Mouse (Mus musculus): ENCODE measurements at regions not wholly inside any gene's neighbourhood (a gene's known extent, or its start where the extent isn't known, plus 50 kb on each side); places are given as distances from the start of the nearest gene placed in this dataset.

GRCm38 (mm10) chr7:113010150-113010549 is 56.4 kb downstream of the Rassf10 start:
- no peak for DNase-seq

- DNase-seq: peak; percentile 10 to 25
These were observed 63.5 kb downstream of the Rassf10 start for GRCm38 (mm10) chr7:113017092-113017755.

- no peak for DNase-seq
These were observed 67.7 kb downstream of the Rassf10 start for GRCm38 (mm10) chr7:113021412-113021811.

GRCm38 (mm10) chr7:113022516-113022915 is 68.8 kb downstream of the Rassf10 start:
- DNase-seq: no peak

GRCm38 (mm10) chr7:113025758-113026157 is 72.0 kb downstream of the Rassf10 start:
- DNase-seq: no peak

GRCm38 (mm10) chr7:113026290-113027075 is 72.7 kb downstream of the Rassf10 start:
- DNase-seq: no peak

GRCm38 (mm10) chr7:113027125-113027801 is 73.5 kb downstream of the Rassf10 start:
- DNase-seq: no peak

GRCm38 (mm10) chr7:113030053-113030752 is 76.4 kb downstream of the Rassf10 start:
- no peak for DNase-seq

- no peak for DNase-seq
These were observed 82.0 kb downstream of the Rassf10 start for GRCm38 (mm10) chr7:113035751-113036150.

GRCm38 (mm10) chr7:113037825-113038613 is 84.3 kb downstream of the Rassf10 start:
- no peak for DNase-seq

GRCm38 (mm10) chr7:113038906-113039671 is 85.3 kb downstream of the Rassf10 start:
- DNase-seq: no peak

- peak in 1 of 2 experiments; percentile 20 for DNase-seq
These were observed 91.9 kb downstream of the Rassf10 start for GRCm38 (mm10) chr7:113045613-113046159.

GRCm38 (mm10) chr7:113046406-113046805 is 92.6 kb downstream of the Rassf10 start:
- no peak for DNase-seq

- DNase-seq: no peak
These were observed 93.8 kb downstream of the Rassf10 start for GRCm38 (mm10) chr7:113047583-113047982.

GRCm38 (mm10) chr7:113048097-113048795 is 94.5 kb downstream of the Rassf10 start:
- DNase-seq: no peak

GRCm38 (mm10) chr7:113049440-113049839 is 95.7 kb downstream of the Rassf10 start:
- no peak for DNase-seq

- DNase-seq: no peak
These were observed 99.2 kb downstream of the Rassf10 start for GRCm38 (mm10) chr7:113052952-113053351.

- peak in 1 of 2 experiments; percentile 50 for DNase-seq
These were observed 102.7 kb downstream of the Rassf10 start for GRCm38 (mm10) chr7:113056421-113056820.

GRCm38 (mm10) chr7:113059211-113059966 is 105.6 kb downstream of the Rassf10 start:
- DNase-seq: peak; percentile 42 to 67

GRCm38 (mm10) chr7:113059967-113060284 is 106.2 kb downstream of the Rassf10 start:
- DNase-seq: no peak

All from kidney, postnatal 36 days (tissue).